Mouse (Mus musculus): Measurements from ENCODE around the gene Ttll5. TPM values are rescaled to one million over a fixed set of nuclear protein-coding genes. Genes with fewer than 3 reads are reported as not detected.

Ttll5 gene
- polyA plus RNA-seq, 1 experiment: 0.79 TPM

GRCm38 (mm10) chr12:86088042-86088441, 263.6 kb downstream of the Ttll5 start:
- peaks cover 4% of the 10 kb centered on the region for H3K27me3 ChIP-seq (ENCODE audit: control insufficient read depth)
- no peaks in the 10 kb centered on the region for H3K9me3 ChIP-seq (ENCODE audit: control insufficient read depth, low read length)
- H3K36me3 ChIP-seq (ENCODE audit: control insufficient read depth): no peaks in the 10 kb centered on the region
- TF ChIP-seq GATA1 (IDR thresholded peaks at IDR 0.05; ENCODE audit: low read length): no peak
- no peak for TF ChIP-seq TAL1 (IDR thresholded peaks at IDR 0.05; ENCODE audit: low read length)
- no peaks in the 10 kb centered on the region; the same call in 1 of the 2 replicates for H3K4me1 ChIP-seq (ENCODE audit: control insufficient read depth)
- no peak overlapping the region for H3K4me3 ChIP-seq (replicated peaks)

GRCm38 (mm10) chr12:86090764-86091163, 266.3 kb downstream of the Ttll5 start:
- TF ChIP-seq GATA1 (IDR thresholded peaks at IDR 0.05; ENCODE audit: low read length): no peak
- Histone ChIP-seq H3K4me1 (ENCODE audit: control insufficient read depth) (no peaks in the 10 kb centered on the region), H3K9me3 (ENCODE audit: control insufficient read depth, low read length) (no peaks in the 10 kb centered on the region), H3K27me3 (ENCODE audit: control insufficient read depth) (no peaks in the 10 kb centered on the region), H3K4me3 (replicated peaks) (no peak overlapping the region), H3K36me3 (ENCODE audit: control insufficient read depth) (no peaks in the 10 kb centered on the region)

- Histone ChIP-seq H3K4me3 (replicated peaks) (no peak overlapping the region), H3K4me1 (ENCODE audit: control insufficient read depth) (no peaks in the 10 kb centered on the region)
- TF ChIP-seq TAL1 (IDR thresholded peaks at IDR 0.05; ENCODE audit: low read length) (no peak), GATA1 (IDR thresholded peaks at IDR 0.05; ENCODE audit: low read length) (no peak)
These were observed 267.2 kb downstream of the Ttll5 start for GRCm38 (mm10) chr12:86091601-86092132.

GRCm38 (mm10) chr12:86094075-86094474, 269.6 kb downstream of the Ttll5 start:
- TF ChIP-seq GATA1 (IDR thresholded peaks at IDR 0.05; ENCODE audit: low read length) (no peak), TAL1 (IDR thresholded peaks at IDR 0.05; ENCODE audit: low read length) (no peak)
- no peaks in the 10 kb centered on the region for H3K27me3 ChIP-seq (ENCODE audit: control insufficient read depth)
- H3K4me3 ChIP-seq (replicated peaks): no peak overlapping the region
- no peaks in the 10 kb centered on the region for H3K36me3 ChIP-seq (ENCODE audit: control insufficient read depth)
- H3K9me3 ChIP-seq (ENCODE audit: control insufficient read depth, low read length): no peaks in the 10 kb centered on the region
- no peaks in the 10 kb centered on the region for H3K4me1 ChIP-seq (ENCODE audit: control insufficient read depth)

More at GRCm38 (mm10) chr12:86091601-86092132, 267.2 kb downstream of the Ttll5 start:
- Histone ChIP-seq H3K9me3 (ENCODE audit: control insufficient read depth, low read length) (no peaks in the 10 kb centered on the region), H3K36me3 (ENCODE audit: control insufficient read depth) (no peaks in the 10 kb centered on the region), H3K27me3 (ENCODE audit: control insufficient read depth) (no peaks in the 10 kb centered on the region)

GRCm38 (mm10) chr12:86095806-86096205, 271.3 kb downstream of the Ttll5 start:
- TF ChIP-seq TAL1 (IDR thresholded peaks at IDR 0.05; ENCODE audit: low read length): no peak
- no peak for TF ChIP-seq GATA1 (IDR thresholded peaks at IDR 0.05; ENCODE audit: low read length)
- Histone ChIP-seq H3K4me3 (replicated peaks) (no peak overlapping the region), H3K27me3 (ENCODE audit: control insufficient read depth) (no peaks in the 10 kb centered on the region), H3K4me1 (ENCODE audit: control insufficient read depth) (no peaks in the 10 kb centered on the region), H3K9me3 (ENCODE audit: control insufficient read depth, low read length) (no peaks in the 10 kb centered on the region), H3K36me3 (ENCODE audit: control insufficient read depth) (no peaks in the 10 kb centered on the region)

- Histone ChIP-seq H3K4me1 (ENCODE audit: control insufficient read depth) (no peaks in the 10 kb centered on the region), H3K4me3 (replicated peaks) (no peak overlapping the region), H3K9me3 (ENCODE audit: control insufficient read depth, low read length) (no peaks in the 10 kb centered on the region), H3K36me3 (ENCODE audit: control insufficient read depth) (no peaks in the 10 kb centered on the region), H3K27me3 (ENCODE audit: control insufficient read depth) (no peaks in the 10 kb centered on the region)
- TF ChIP-seq TAL1 (IDR thresholded peaks at IDR 0.05; ENCODE audit: low read length) (no peak), GATA1 (IDR thresholded peaks at IDR 0.05; ENCODE audit: low read length) (no peak)
These were observed 273.3 kb downstream of the Ttll5 start for GRCm38 (mm10) chr12:86097781-86098180.

- H3K9me3 ChIP-seq (ENCODE audit: control insufficient read depth, low read length): no peaks in the 10 kb centered on the region
- no peaks in the 10 kb centered on the region for H3K4me1 ChIP-seq (ENCODE audit: control insufficient read depth)
- H3K27me3 ChIP-seq (ENCODE audit: control insufficient read depth): no peaks in the 10 kb centered on the region
- H3K4me3 ChIP-seq (replicated peaks): no peak overlapping the region
- TF ChIP-seq TAL1 (IDR thresholded peaks at IDR 0.05; ENCODE audit: low read length) (no peak), GATA1 (IDR thresholded peaks at IDR 0.05; ENCODE audit: low read length) (no peak)
- H3K36me3 ChIP-seq (ENCODE audit: control insufficient read depth): no peaks in the 10 kb centered on the region
These were observed 276.3 kb downstream of the Ttll5 start for GRCm38 (mm10) chr12:86100711-86101110.

GRCm38 (mm10) chr12:86102686-86103085, 278.2 kb downstream of the Ttll5 start:
- H3K36me3 ChIP-seq (ENCODE audit: control insufficient read depth): no peaks in the 10 kb centered on the region
- no peaks in the 10 kb centered on the region for H3K27me3 ChIP-seq (ENCODE audit: control insufficient read depth)
- H3K4me3 ChIP-seq (replicated peaks): no peak overlapping the region
- TF ChIP-seq GATA1 (IDR thresholded peaks at IDR 0.05; ENCODE audit: low read length) (no peak), TAL1 (IDR thresholded peaks at IDR 0.05; ENCODE audit: low read length) (no peak)
- H3K4me1 ChIP-seq (ENCODE audit: control insufficient read depth): no peaks in the 10 kb centered on the region
- no peaks in the 10 kb centered on the region for H3K9me3 ChIP-seq (ENCODE audit: control insufficient read depth, low read length)

- TF ChIP-seq GATA1 (IDR thresholded peaks at IDR 0.05; ENCODE audit: low read length) (no peak), TAL1 (IDR thresholded peaks at IDR 0.05; ENCODE audit: low read length) (no peak)
- H3K27me3 ChIP-seq (ENCODE audit: control insufficient read depth): no peaks in the 10 kb centered on the region
- no peaks in the 10 kb centered on the region for H3K36me3 ChIP-seq (ENCODE audit: control insufficient read depth)
- no peak overlapping the region for H3K4me3 ChIP-seq (replicated peaks)
- no peaks in the 10 kb centered on the region for H3K4me1 ChIP-seq (ENCODE audit: control insufficient read depth)
- no peaks in the 10 kb centered on the region for H3K9me3 ChIP-seq (ENCODE audit: control insufficient read depth, low read length)
These were observed 278.9 kb downstream of the Ttll5 start for GRCm38 (mm10) chr12:86103391-86103790.

- Histone ChIP-seq H3K4me3 (replicated peaks) (no peak overlapping the region), H3K4me1 (ENCODE audit: control insufficient read depth) (no peaks in the 10 kb centered on the region), H3K27me3 (ENCODE audit: control insufficient read depth) (no peaks in the 10 kb centered on the region), H3K9me3 (ENCODE audit: control insufficient read depth, low read length) (no peaks in the 10 kb centered on the region), H3K36me3 (ENCODE audit: control insufficient read depth) (no peaks in the 10 kb centered on the region)
- TF ChIP-seq TAL1 (IDR thresholded peaks at IDR 0.05; ENCODE audit: low read length) (no peak), GATA1 (IDR thresholded peaks at IDR 0.05; ENCODE audit: low read length) (no peak)
These were observed 279.4 kb downstream of the Ttll5 start for GRCm38 (mm10) chr12:86103852-86104251.

Data from erythroblast, embryonic 14.5 days (primary cell).